ENCODE assay signal across 8 mouse cellular contexts in genomic region chr8:46739003-46739949, GRCm38 (mm10). TPM values are rescaled to one million over a fixed set of nuclear protein-coding genes. Genes with fewer than 3 reads are reported as not detected.
A peak's percentile ranks its signal among the peaks of the same experiment; 100 is the strongest.
DNase-seq lines count a peak whose midpoint lies in the region; ATAC-seq lines count a peak whose summit lies in the region.

TSS of gene Irf2 (plus strand) at chr8:46739732.

- peak within 1 kb of the TSS; percentile 98 for H3K9ac ChIP-seq in heart, embryonic 12.5 days
- peak within 1 kb of the TSS; percentile 98 for H3K9ac ChIP-seq in kidney, embryonic 16.5 days (replicated peaks; ENCODE audit: low read length)
- peak within 1 kb of the TSS; percentile 95 for H3K9ac ChIP-seq in liver, embryonic 12.5 days

- H3K4me3 ChIP-seq in heart, embryonic 12.5 days, result peak within 1 kb of the TSS; percentile 86
- peak within 1 kb of the TSS; percentile 93 for H3K4me3 ChIP-seq in kidney, embryonic 16.5 days (ENCODE audit: low read length)
- peak within 1 kb of the TSS; percentile 95 for H3K4me3 ChIP-seq in liver, embryonic 12.5 days

- no peaks in the 10 kb centered on the region for H3K9me3 ChIP-seq in heart, embryonic 12.5 days (replicated peaks)
- H3K9me3 ChIP-seq in kidney, embryonic 16.5 days (ENCODE audit: low read length), result peaks cover 7% of the 10 kb centered on the region; the same call in 1 of the 2 replicates
- peaks cover 6% of the 10 kb centered on the region for H3K9me3 ChIP-seq in liver, embryonic 12.5 days (replicated peaks)

- H3K4me1 ChIP-seq in heart, embryonic 12.5 days (replicated peaks), result peaks cover 26% of the 10 kb centered on the region
- H3K4me1 ChIP-seq in kidney, embryonic 16.5 days (ENCODE audit: insufficient read depth, low read length), result peaks cover 30% of the 10 kb centered on the region
- peaks cover 48% of the 10 kb centered on the region for H3K4me1 ChIP-seq in liver, embryonic 12.5 days

- no peaks in the 10 kb centered on the region for H3K27me3 ChIP-seq in heart, embryonic 12.5 days (replicated peaks)
- no peaks in the 10 kb centered on the region for H3K27me3 ChIP-seq in kidney, embryonic 16.5 days (ENCODE audit: insufficient read depth, low read length)
- H3K27me3 ChIP-seq in liver, embryonic 12.5 days (replicated peaks), result no peaks in the 10 kb centered on the region
- H3K27me3 ChIP-seq in splenic B cell, adult 2 months (ENCODE audit: control insufficient read depth, insufficient read depth, low read length, poor library complexity, severe bottlenecking), result no peaks in the 10 kb centered on the region

- DNase-seq in brain, embryonic 18.5 days (ENCODE audit: low read depth, low spot score), result peak; percentile 34
- peak; percentile 97 for DNase-seq in naive thymus-derived CD4-positive, alpha-beta T cell, adult 2 months (ENCODE audit: low read depth)
- DNase-seq in splenic B cell, adult 2 months (ENCODE audit: low read depth, low spot score), result peak; percentile 97

- H3K4me2 ChIP-seq in heart, embryonic 12.5 days, result peak within 1 kb of the TSS; percentile 69
- peak within 1 kb of the TSS; percentile 87 for H3K4me2 ChIP-seq in kidney, embryonic 16.5 days (replicated peaks; ENCODE audit: low read depth, low read length)
- peak within 1 kb of the TSS; percentile 90 for H3K4me2 ChIP-seq in liver, embryonic 12.5 days

- ATAC-seq in CD4-positive, CD25-positive, alpha-beta regulatory T cell, adult 4 months, result peak; percentile 77
- peak; percentile 78 for ATAC-seq in erythroid progenitor cell, adult 5-6 weeks (replicated peaks; ENCODE audit: low FRiP score, poor library complexity, severe bottlenecking)
- peak; percentile 87 for ATAC-seq in heart, embryonic 12.5 days (ENCODE audit: insufficient number of reproducible peaks, low FRiP score)
- ATAC-seq in kidney, embryonic 16.5 days (ENCODE audit: low FRiP score, low TSS enrichment), result peak; percentile 84
- peak; percentile 82 for ATAC-seq in liver, embryonic 12.5 days

- under 1% methylated on average over 49 of the region's 51 CpGs for WGBS in heart, embryonic 12.5 days
- 1% methylated on average over 49 of the region's 51 CpGs for WGBS in kidney, embryonic 16.5 days
- WGBS in liver, embryonic 12.5 days (ENCODE audit: insufficient replicate concordance), result under 1% methylated on average over 47 of the region's 51 CpGs

- H3K27ac ChIP-seq in heart, embryonic 12.5 days (ENCODE audit: poor library complexity, severe bottlenecking), result peak within 1 kb of the TSS; percentile 92
- peak within 1 kb of the TSS; percentile 96 for H3K27ac ChIP-seq in kidney, embryonic 16.5 days (ENCODE audit: low read length)
- H3K27ac ChIP-seq in liver, embryonic 12.5 days, result peak within 1 kb of the TSS; percentile 91

- H3K36me3 ChIP-seq in heart, embryonic 12.5 days, result no peaks in the 10 kb centered on the region
- no peaks in the 10 kb centered on the region for H3K36me3 ChIP-seq in kidney, embryonic 16.5 days (ENCODE audit: insufficient read depth, low read length)
- no peaks in the 10 kb centered on the region for H3K36me3 ChIP-seq in liver, embryonic 12.5 days
- peaks cover 6% of the 10 kb centered on the region for H3K36me3 ChIP-seq in splenic B cell, adult 2 months (ENCODE audit: control insufficient read depth, insufficient read depth, low read length, poor library complexity, severe bottlenecking)

RNA-seq across cellular contexts. Expression of gene Irf2, which starts in this region (rescaled TPM):
- 100 to 1,000 TPM; 244 to 267 TPM for polyA plus RNA-seq in CD4-positive, CD25-positive, alpha-beta regulatory T cell, adult 4 months (2017; shearing (Covaris generic))
- total RNA-seq in erythroid progenitor cell, adult 5-6 weeks (2015; ENCODE audit: low replicate concordance), result 55.1 and 69.6 TPM in 2 replicates
- total RNA-seq in erythroid progenitor cell, adult 5-6 weeks (2017; ENCODE audit: low replicate concordance), result 33.4 and 66.5 TPM in 2 replicates
- 12.5 and 14.9 TPM in 2 replicates for polyA plus RNA-seq in heart, embryonic 12.5 days (2016; fragmentation: Nextera tagmentation; extraction: Ambion mirVana)
- polyA plus RNA-seq in kidney, embryonic 16.5 days (2015; fragmentation: Nextera tagmentation; extraction: Ambion mirVana), result 19.2 and 21.5 TPM in 2 replicates
- 14.8 and 17.5 TPM in 2 replicates for polyA plus RNA-seq in liver, embryonic 12.5 days (2016; fragmentation: Nextera tagmentation; extraction: Ambion mirVana)

Comparison
In these comparisons a context has a peak if more than half of its experiments do, and no peak if none do; other contexts are left out.
1. Peak in every context shown above with its lines: DNase-seq, ATAC-seq, H3K4me3 ChIP-seq and H3K27ac ChIP-seq.
2. RNA of gene Irf2 (polyA plus RNA-seq): 244 to 267 TPM in CD4-positive, CD25-positive, alpha-beta regulatory T cell, adult 4 months; 19.2 to 21.5 TPM in kidney, embryonic 16.5 days, 14.8 to 17.5 TPM in liver, embryonic 12.5 days and 12.5 to 14.9 TPM in heart, embryonic 12.5 days; every median in the first group is over 10 times any median in the second.
3. DNase-seq: peak in every context shown above with its lines; median percentile 97 in naive thymus-derived CD4-positive, alpha-beta T cell, adult 2 months; 97 in splenic B cell, adult 2 months; 34 in brain, embryonic 18.5 days.